In genomic region chr5:113950786-113951692, GRCm38 (mm10) we compare ENCODE assay signal across 10 mouse cellular contexts. TPM values are rescaled to one million over a fixed set of nuclear protein-coding genes. Genes with fewer than 3 reads are reported as not detected.
DNase-seq lines count a peak whose midpoint lies in the region; ATAC-seq lines count a peak whose summit lies in the region.
"Had no signal": no experiment of that assay in that cellular context is flagged by ENCODE, and none has a peak within 500 bp of the region (broad histone marks: within the 10 kb centered on the region; RNA-seq: fewer than 3 reads in every experiment).

No protein-coding gene starts in this region.

- WGBS in hindbrain, embryonic 12.5 days = 83% methylated on average over 19 of the region's 19 CpGs
- 60% methylated on average over 19 of the region's 19 CpGs for WGBS in neural tube, embryonic 15.5 days

- no peaks in the 10 kb centered on the region for H3K27me3 ChIP-seq in hindbrain, embryonic 12.5 days
- no peaks in the 10 kb centered on the region for H3K27me3 ChIP-seq in neural tube, embryonic 15.5 days (replicated peaks)

- no peak overlapping the region for H3K4me3 ChIP-seq in hindbrain, embryonic 12.5 days
- no peak overlapping the region for H3K4me3 ChIP-seq in neural tube, embryonic 15.5 days (replicated peaks)
- H3K4me3 ChIP-seq: left cerebral cortex, adult 2 months had no signal

- H3K9ac ChIP-seq in hindbrain, embryonic 12.5 days = no peak overlapping the region
- H3K9ac ChIP-seq in neural tube, embryonic 15.5 days (replicated peaks) = 0 out of 2 replicates have a peak overlapping the region, but pooled peaks have one; percentile 14

- H3K4me2 ChIP-seq in hindbrain, embryonic 12.5 days (replicated peaks) = no peak overlapping the region
- H3K4me2 ChIP-seq in neural tube, embryonic 15.5 days = no peak overlapping the region

- DNase-seq in lung, adult 18-20 months = peak; percentile 32 to 42
- no peak for DNase-seq in lung, postnatal 25 days (ENCODE audit: low spot score)
- DNase-seq in cerebellum, adult 9-10 months = peak; percentile 87
- DNase-seq in right cerebral cortex, adult 2 months (ENCODE audit: low spot score in 2 of 2) = no peak
- DNase-seq in adrenal gland, postnatal 14 days = no peak
- DNase-seq: heart, adult 11 months had no signal

- H3K27ac ChIP-seq in hindbrain, embryonic 12.5 days = peak overlapping the region; percentile 12; the same call in 1 of the 2 replicates
- peak overlapping the region; percentile 51 for H3K27ac ChIP-seq in neural tube, embryonic 15.5 days (replicated peaks)
- H3K27ac ChIP-seq: left cerebral cortex, adult 2 months had no signal

- no peaks in the 10 kb centered on the region for H3K4me1 ChIP-seq in hindbrain, embryonic 12.5 days
- peaks cover 10% of the 10 kb centered on the region for H3K4me1 ChIP-seq in neural tube, embryonic 15.5 days

- 0 out of 2 replicates have a peak, but pooled peaks cover 5% of the 10 kb centered on the region for H3K9me3 ChIP-seq in hindbrain, embryonic 12.5 days (replicated peaks)
- H3K9me3 ChIP-seq in neural tube, embryonic 15.5 days (replicated peaks) = no peaks in the 10 kb centered on the region

- H3K36me3 ChIP-seq in hindbrain, embryonic 12.5 days = peaks cover 77% of the 10 kb centered on the region
- H3K36me3 ChIP-seq in neural tube, embryonic 15.5 days = peaks cover 72% of the 10 kb centered on the region

- ATAC-seq in hindbrain, embryonic 12.5 days (ENCODE audit: low FRiP score) = no peak
- no peak for ATAC-seq in neural tube, embryonic 15.5 days (ENCODE audit: low FRiP score)

RNA-seq across cellular contexts. Expression of gene Coro1c, which starts 42.5 kb away (rescaled TPM):
- 226 and 233 TPM in 2 replicates for polyA plus RNA-seq in hindbrain, embryonic 12.5 days (2016; fragmentation: Nextera tagmentation; extraction: Ambion mirVana)
- polyA plus RNA-seq in neural tube, embryonic 15.5 days (2015; fragmentation: Nextera tagmentation; extraction: Ambion mirVana) = 160 and 162 TPM in 2 replicates
- 52.9 and 58.0 TPM in 2 replicates for total RNA-seq in adrenal gland, postnatal 14 days (2021)

RNA-seq across cellular contexts. Expression of gene Ssh1, which starts 42.7 kb away (rescaled TPM):
- polyA plus RNA-seq in hindbrain, embryonic 12.5 days (2016; fragmentation: Nextera tagmentation; extraction: Ambion mirVana) = 22.4 and 27.9 TPM in 2 replicates
- 9.8 and 13.1 TPM in 2 replicates for polyA plus RNA-seq in neural tube, embryonic 15.5 days (2015; fragmentation: Nextera tagmentation; extraction: Ambion mirVana)
- total RNA-seq in adrenal gland, postnatal 14 days (2021) = 18.8 and 21.2 TPM in 2 replicates

RNA-seq across cellular contexts. Expression of gene Dao, which starts 52.5 kb away (rescaled TPM):
- polyA plus RNA-seq in hindbrain, embryonic 12.5 days (2016; fragmentation: Nextera tagmentation; extraction: Ambion mirVana) = not detected in 2 replicates
- polyA plus RNA-seq in neural tube, embryonic 15.5 days (2015; fragmentation: Nextera tagmentation; extraction: Ambion mirVana) = 0.60 TPM in 1 of 2 replicates, not detected in the other
- not detected in 2 replicates for total RNA-seq in adrenal gland, postnatal 14 days (2021)
- total RNA-seq: left cerebral cortex, adult 2 months had no signal
- polyA plus RNA-seq: cortical plate, adult 2 months had no signal

Comparison
In these comparisons a context has a peak if more than half of its experiments do, and no peak if none do; other contexts are left out.
1. DNase-seq: peak in lung, adult 18-20 months (2 of 2) and cerebellum, adult 9-10 months (single experiment); none in lung, postnatal 25 days (single experiment), right cerebral cortex, adult 2 months (0 of 2) and adrenal gland, postnatal 14 days (single experiment).